Mouse (Mus musculus): Measurements from ENCODE around the gene Dennd6b. TPM values are rescaled to one million over a fixed set of nuclear protein-coding genes. Genes with fewer than 3 reads are reported as not detected.

Gene Dennd6b
- total and polyA plus RNA-seq, 3 experiments, result 4.1 to 9.1 (median 9.0) TPM

DNA sequence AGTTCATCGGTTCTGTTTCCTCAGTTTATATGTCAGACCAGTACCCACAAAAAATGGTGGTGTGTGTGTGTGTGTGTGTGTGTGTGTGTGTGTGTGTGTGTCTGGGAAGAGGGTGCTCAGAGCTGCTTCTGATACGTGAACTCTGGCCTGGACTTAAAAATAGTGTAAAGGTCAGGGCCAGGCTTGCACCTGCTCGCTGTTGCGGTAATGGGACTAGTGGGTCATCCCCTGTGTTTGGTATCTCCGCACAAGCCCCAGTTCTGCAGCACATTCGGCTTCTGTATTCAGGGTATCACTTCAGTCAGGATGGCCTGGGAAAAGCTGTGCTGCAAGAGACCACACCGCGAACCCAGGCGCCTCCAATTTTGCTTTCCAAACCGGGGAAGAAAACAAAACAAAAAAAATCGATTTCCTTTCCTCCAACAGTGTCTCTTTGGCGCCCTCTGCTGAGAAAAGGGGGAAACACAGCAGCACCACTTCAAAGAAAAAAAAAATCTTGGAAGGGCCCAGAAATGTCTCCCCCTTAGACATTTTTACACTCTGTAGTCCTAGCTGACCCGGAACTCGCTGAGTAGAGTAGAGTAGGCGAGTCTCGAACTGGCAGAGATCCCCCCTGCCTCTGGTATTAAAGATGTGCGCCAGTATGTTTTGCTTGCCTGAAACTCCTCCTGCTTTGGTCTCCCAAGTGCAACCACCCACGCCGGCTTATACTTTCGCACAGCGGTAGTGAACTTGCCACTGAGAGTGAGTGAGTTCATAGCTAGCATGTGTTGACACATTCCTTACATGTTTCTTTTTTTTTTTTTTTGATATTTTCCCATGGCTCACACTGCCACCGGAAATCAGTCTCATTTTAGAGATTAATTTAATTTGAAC is 13.8 kb upstream of the Dennd6b start (continued):
- TF ChIP-seq CHD1 (IDR thresholded peaks at IDR 0.05; ENCODE audit: low read depth, low read length) (no peak), ETS1 (conservative IDR thresholded peaks at IDR 0.05; ENCODE audit: low read depth, low read length) (no peak), KAT2A (IDR thresholded peaks at IDR 0.05; ENCODE audit: insufficient replicate concordance, low read length) (no peak), UBTF (IDR thresholded peaks at IDR 0.05; ENCODE audit: low read depth, low read length) (0 out of 2 replicates have a peak, but pooled peaks have one; percentile 68), CHD2 (IDR thresholded peaks at IDR 0.05; ENCODE audit: low read length) (no peak), MAX (IDR thresholded peaks at IDR 0.05; ENCODE audit: low read length) (0 out of 2 replicates have a peak, but pooled peaks have one; percentile 38), CTCF (conservative IDR thresholded peaks at IDR 0.05 in 1 of 2, IDR thresholded peaks at IDR 0.05 in 1 of 2; ENCODE audit: low read depth in 2 of 2, low read length in 2 of 2) (peak; percentile 87 to 95), ZC3H11A (IDR thresholded peaks at IDR 0.05; ENCODE audit: low read depth, low read length) (no peak; the same call in 1 of the 2 replicates)

- Histone ChIP-seq H3K4me3 (replicated peaks in 1 of 3; ENCODE audit: low read depth in 2 of 3, low read length in 2 of 3, poor library complexity in 1 of 3) (no peak overlapping the region), H3K27ac (ENCODE audit: insufficient read depth, low read depth) (no peak overlapping the region), H3K9me3 (replicated peaks; ENCODE audit: low read length) (peaks cover 4% of the 10 kb centered on the region), H3K4me2 (ENCODE audit: insufficient read depth, low read depth, poor library complexity, severe bottlenecking) (no peak overlapping the region), H3K36me3 (replicated peaks in 1 of 2; ENCODE audit: control insufficient read depth in 1 of 2, insufficient read depth in 1 of 2, low read length in 1 of 2) (no peaks in the 10 kb centered on the region), H3K27me3 (replicated peaks) (peaks cover 4% of the 10 kb centered on the region), H3K4me1 (ENCODE audit: control insufficient read depth in 1 of 2, insufficient read depth in 2 of 2) (peaks cover under 1 to 9% of the 10 kb centered on the region in 2 experiments; a peak in 2 of 4 replicates), H3K79me2 (replicated peaks; ENCODE audit: control insufficient read depth, extremely low read depth, insufficient read depth, poor library complexity, severe bottlenecking) (peaks cover 6% of the 10 kb centered on the region; the same call in 1 of the 2 replicates), H3K9ac (ENCODE audit: insufficient read depth, low read depth) (no peak overlapping the region)
- TF ChIP-seq RCOR1 (conservative IDR thresholded peaks at IDR 0.05; ENCODE audit: low read depth, low read length) (no peak), ZNF384 (IDR thresholded peaks at IDR 0.05; ENCODE audit: low read depth, low read length) (no peak), POLR2A (IDR thresholded peaks at IDR 0.05; ENCODE audit: low read depth, low read length) (no peak), ELF1 (IDR thresholded peaks at IDR 0.05; ENCODE audit: low read depth, low read length) (no peak), KAT2A (IDR thresholded peaks at IDR 0.05; ENCODE audit: insufficient replicate concordance, low read length) (no peak), ZC3H11A (IDR thresholded peaks at IDR 0.05; ENCODE audit: low read depth, low read length) (no peak), MEF2A (IDR thresholded peaks at IDR 0.05; ENCODE audit: borderline replicate concordance, low read depth, low read length) (no peak), UBTF (IDR thresholded peaks at IDR 0.05; ENCODE audit: low read depth, low read length) (no peak), ETS1 (conservative IDR thresholded peaks at IDR 0.05; ENCODE audit: low read depth, low read length) (no peak)
- DNase-seq (ENCODE audit: extremely low read depth), result no peak
- dilution Hi-C loops (cut with MboI; ENCODE audit: extremely low pct_ligation_motif_present, extremely low pct_unique_long_range_greater_than_20kb, low sequenced_read_pairs), result no loop called here
- in situ Hi-C loops (cut with MboI; ENCODE audit: low pct_ligation_motif_present, low pct_unique_long_range_greater_than_20kb, low sequenced_read_pairs), result loop anchor here (5.0 to 25.0 kb wide), 3 partner anchors 35 to 245 kb away; partner anchors contain the start of genes Hdac10 and Ttll8
These were observed 11.2 kb upstream of the Dennd6b start for GRCm38 (mm10) chr15:89207457-89207856.

DNA sequence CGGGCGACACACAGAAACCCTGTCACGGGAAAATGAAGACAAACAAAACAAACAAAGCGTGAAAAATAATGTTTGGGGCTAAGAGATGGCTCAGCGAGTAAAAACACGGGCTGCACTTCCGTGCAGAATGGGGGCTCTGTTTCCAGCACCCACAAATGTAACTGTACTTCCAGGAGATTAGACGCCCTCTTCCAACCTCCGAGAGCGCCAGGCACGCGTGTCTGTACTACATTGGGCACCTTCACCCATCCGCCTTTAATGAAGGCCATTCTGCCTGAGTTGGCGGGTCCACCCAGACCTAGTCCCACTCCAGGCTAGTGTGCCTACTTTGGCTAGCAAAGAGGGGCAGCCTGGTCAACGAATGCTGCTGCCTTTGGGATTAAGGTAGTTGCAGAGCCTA is 760 bp upstream of the Dennd6b start:
- H3K4me2 ChIP-seq (ENCODE audit: insufficient read depth, low read depth, poor library complexity, severe bottlenecking), result peak overlapping the region; percentile 75
- H3K79me2 ChIP-seq (replicated peaks; ENCODE audit: control insufficient read depth, extremely low read depth, insufficient read depth, poor library complexity, severe bottlenecking), result no peaks in the 10 kb centered on the region
- in situ Hi-C loops (cut with MboI; ENCODE audit: low pct_ligation_motif_present, low pct_unique_long_range_greater_than_20kb, low sequenced_read_pairs), result no loop called here
- H3K27me3 ChIP-seq (replicated peaks), result no peaks in the 10 kb centered on the region
- TF ChIP-seq E2F4 (IDR thresholded peaks at IDR 0.05; ENCODE audit: insufficient replicate concordance, low read depth, low read length) (no peak), JUN (IDR thresholded peaks at IDR 0.05; ENCODE audit: insufficient read depth, low read depth, low read length) (no peak), ETS1 (conservative IDR thresholded peaks at IDR 0.05; ENCODE audit: low read depth, low read length) (no peak), TBP (conservative IDR thresholded peaks at IDR 0.05; ENCODE audit: low read depth, low read length) (no peak), POLR2A (IDR thresholded peaks at IDR 0.05; ENCODE audit: low read depth, low read length) (no peak)
- dilution Hi-C loops (cut with MboI; ENCODE audit: extremely low pct_ligation_motif_present, extremely low pct_unique_long_range_greater_than_20kb, low sequenced_read_pairs), result no loop called here
- peak overlapping the region; percentile 61 to 98 (median 88) for H3K4me3 ChIP-seq (replicated peaks in 1 of 3; ENCODE audit: low read depth in 2 of 3, low read length in 2 of 3, poor library complexity in 1 of 3)
- peak overlapping the region; percentile 65 for H3K9ac ChIP-seq (ENCODE audit: insufficient read depth, low read depth)
- DNase-seq (ENCODE audit: extremely low read depth), result no peak
- no peaks in the 10 kb centered on the region for H3K9me3 ChIP-seq (replicated peaks; ENCODE audit: low read length)
- peaks cover 3 to 16% of the 10 kb centered on the region in 2 experiments for H3K4me1 ChIP-seq (ENCODE audit: control insufficient read depth in 1 of 2, insufficient read depth in 2 of 2)
- H3K27ac ChIP-seq (ENCODE audit: insufficient read depth, low read depth), result no peak overlapping the region
- H3K36me3 ChIP-seq (replicated peaks in 1 of 2; ENCODE audit: control insufficient read depth in 1 of 2, insufficient read depth in 1 of 2, low read length in 1 of 2), result peaks cover 0 to 14% of the 10 kb centered on the region in 2 experiments

Measured in CH12.LX (cell line).